Mouse (Mus musculus) erythroblast, embryonic 14.5 days (primary cell): ENCODE results near the gene Il1f6. TPM values are rescaled to one million over a fixed set of nuclear protein-coding genes. Genes with fewer than 3 reads are reported as not detected.

Experiments used
- H3K27me3 ChIP-seq: 2 replicates; pipeline ENCODE4 v1.6.1; 2012; ENCODE audit warnings: inconsistent platforms; ENCODE audit not compliant: control insufficient read depth
- H3K36me3 ChIP-seq: 2 replicates; pipeline ENCODE4 v1.6.1; 2012; ENCODE audit warnings: mild to moderate bottlenecking, inconsistent platforms; ENCODE audit not compliant: control insufficient read depth
- H3K4me1 ChIP-seq: 2 replicates; pipeline ENCODE4 v1.6.1; 2012; ENCODE audit warnings: inconsistent platforms; ENCODE audit not compliant: control insufficient read depth
- H3K4me3 ChIP-seq: replicated peaks from 2 replicates; pipeline ENCODE3; 2012; ENCODE audit warnings: moderate library complexity, mild to moderate bottlenecking, inconsistent platforms
- H3K9me3 ChIP-seq: 2 replicates; pipeline ENCODE4 v1.6.1; 2012; ENCODE audit warnings: low read length, inconsistent platforms, mixed read lengths; ENCODE audit not compliant: control insufficient read depth
- GATA1 ChIP-seq: IDR thresholded peaks from 2 replicates; pipeline ENCODE4 v1.6.1; 2012; ENCODE audit warnings: low read length, inconsistent platforms, mixed read lengths
- TAL1 ChIP-seq: IDR thresholded peaks from 3 replicates; pipeline ENCODE4 v1.6.1; 2012; ENCODE audit warnings: low read length, inconsistent platforms, mixed read lengths
- polyA plus RNA-seq: library from polyadenylated mRNA; stranded (reverse); fragments of >175 nt; gene quantifications from 2 replicates; pipeline ENCODE4 v1.2.3, GENCODE M21; 2012

The Il1f6 gene
- polyA plus RNA-seq, 1 experiment, result not detected

DNA sequence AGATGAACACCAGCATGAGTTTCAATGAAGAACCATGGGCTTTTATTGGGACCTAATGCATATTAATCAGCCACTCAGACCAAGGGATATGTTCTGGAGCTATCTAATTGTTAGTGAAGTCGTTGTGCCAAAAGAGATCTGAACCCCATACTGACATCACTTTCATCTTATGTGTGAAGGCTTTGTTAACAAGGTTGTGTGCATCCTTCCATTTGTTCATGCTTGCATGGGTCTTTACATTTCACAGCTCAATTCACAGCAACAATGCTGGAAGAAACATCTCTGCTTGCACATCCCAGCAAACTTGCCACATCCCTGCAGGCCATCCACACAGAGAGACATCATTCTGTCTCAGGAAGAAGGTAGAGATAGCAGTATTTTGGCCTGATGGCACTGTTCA lies 59.9 kb downstream of the Il1f6 start:
- no peak for TF ChIP-seq TAL1
- TF ChIP-seq GATA1, result no peak
- Histone ChIP-seq H3K4me1 (no peaks in the 10 kb centered on the region), H3K27me3 (no peaks in the 10 kb centered on the region), H3K9me3 (no peaks in the 10 kb centered on the region), H3K4me3 (no peak overlapping the region), H3K36me3 (no peaks in the 10 kb centered on the region)

Other genes starting within 250 kb of the Il1f6 start
- gene Hnmt, start 166.0 kb upstream of the Il1f6 start, polyA plus RNA-seq, result not detected in 2 replicates
- gene Tbpl2, start 118.8 kb upstream of the Il1f6 start, polyA plus RNA-seq, result not detected in 2 replicates
- gene Il1f8, start 62.3 kb upstream of the Il1f6 start, polyA plus RNA-seq, result not detected in 2 replicates
- gene Il1f9, start 28.9 kb upstream of the Il1f6 start, polyA plus RNA-seq, result not detected in 2 replicates
- gene Il1f5, start 61.5 kb downstream of the Il1f6 start, polyA plus RNA-seq, result not detected in 2 replicates
- not detected in 2 replicates for gene Il1f10, start 75.8 kb downstream of the Il1f6 start, polyA plus RNA-seq
- not detected in 2 replicates for gene Il1rn, start 121.4 kb downstream of the Il1f6 start, polyA plus RNA-seq
- 0.51 and 0.54 TPM in 2 replicates for gene Psd4, start 152.2 kb downstream of the Il1f6 start, polyA plus RNA-seq